Mouse (Mus musculus) left cerebral cortex, postnatal 25 days (tissue): ENCODE data around the gene Tatdn3. TPM values are rescaled to one million over a fixed set of nuclear protein-coding genes. Genes with fewer than 3 reads are reported as not detected.
"Not testable (repeated sequence)": the region's sequence is repeated elsewhere in the genome, so short reads cannot be mapped to it uniquely, and the experiment has no call there.

Experiments used
- DNase-seq, 2 experiments: peaks; one replicate each; pipeline ENCODE4 v3.0.0; 2022; ENCODE audit warnings: low spot score in 2 of 2, mixed read lengths in 1 of 2
- intact Hi-C: fragments of 180-260 bp; cut with DNase I; formaldehyde crosslinking; loops from one replicate; pipeline ENCODE4 v1.15.1; 2025
- total RNA-seq, 2 experiments: library from RNA; stranded (reverse); gene quantifications; 2 replicates each; pipeline ENCODE4 v1.2.3; 2021

The Tatdn3 gene
- total RNA-seq, 2 experiments from 2014 or later, result 26.6 to 27.1 TPM

GRCm38 (mm10) chr1:191042688-191043087 is 20.0 kb downstream of the Tatdn3 start:
- intact Hi-C loops, result no loop called here

GRCm38 (mm10) chr1:191042106-191042505 is 20.6 kb downstream of the Tatdn3 start:
- intact Hi-C loops, result no loop called here
- DNase-seq, result no peak

More at GRCm38 (mm10) chr1:191042688-191043087, 20.0 kb downstream of the Tatdn3 start:
- DNase-seq, result no peak

- intact Hi-C loops, result no loop called here
- DNase-seq, result no peak
Measured at GRCm38 (mm10) chr1:191041352-191041751, 21.4 kb downstream of the Tatdn3 start.

GRCm38 (mm10) chr1:191037999-191038398 is 24.7 kb downstream of the Tatdn3 start:
- intact Hi-C loops, result no loop called here
- no peak for DNase-seq

GRCm38 (mm10) chr1:191036554-191037334 is 26.0 kb downstream of the Tatdn3 start, which contains the start of gene Spata45:
Gene Spata45, plus strand, starts transcription at chr1:191036639.
- intact Hi-C loops, result no loop called here
- DNase-seq, result no peak

- DNase-seq, result peak; percentile 14 to 23
Measured at GRCm38 (mm10) chr1:191035649-191036048, 27.1 kb downstream of the Tatdn3 start.

GRCm38 (mm10) chr1:191030922-191031425 is 31.8 kb downstream of the Tatdn3 start:
- peak in 1 of 2 experiments; percentile 38 for DNase-seq

More at GRCm38 (mm10) chr1:191035649-191036048, 27.1 kb downstream of the Tatdn3 start:
- intact Hi-C loops, result no loop called here

GRCm38 (mm10) chr1:191030182-191030581 is 32.5 kb downstream of the Tatdn3 start:
- DNase-seq, result no peak
- intact Hi-C loops, result no loop called here

More at GRCm38 (mm10) chr1:191030922-191031425, 31.8 kb downstream of the Tatdn3 start:
- intact Hi-C loops, result not testable (repeated sequence)

- intact Hi-C loops, result loop anchor here (1.0 kb wide), 1 partner anchor 36 kb away; the partner anchor contains the start of gene Tatdn3
- DNase-seq, result peak; percentile 98 to 100
Measured at GRCm38 (mm10) chr1:191026021-191026713, 36.6 kb downstream of the Tatdn3 start, which contains the start of gene Flvcr1. Gene Flvcr1, minus strand, starts transcription at chr1:191026158.

- intact Hi-C loops, result loop anchor here (1.0 kb wide), 1 partner anchor 37 kb away; the partner anchor contains the start of gene Tatdn3
- peak; percentile 35 to 61 for DNase-seq
Measured at GRCm38 (mm10) chr1:191025016-191026012, 37.4 kb downstream of the Tatdn3 start.

- intact Hi-C loops, DNase-seq: not testable (repeated sequence)
Measured at GRCm38 (mm10) chr1:191023806-191024205, 38.9 kb downstream of the Tatdn3 start.

- intact Hi-C loops, result no loop called here
- no peak for DNase-seq
Measured at GRCm38 (mm10) chr1:191023140-191023539, 39.6 kb downstream of the Tatdn3 start.

- no peak for DNase-seq
- intact Hi-C loops, result no loop called here
Measured at GRCm38 (mm10) chr1:191021016-191021415, 41.7 kb downstream of the Tatdn3 start.

GRCm38 (mm10) chr1:191020217-191020924 is 42.4 kb downstream of the Tatdn3 start:
- no peak for DNase-seq
- intact Hi-C loops, result no loop called here

GRCm38 (mm10) chr1:191019803-191020202 is 42.9 kb downstream of the Tatdn3 start:
- intact Hi-C loops, result no loop called here
- DNase-seq, result no peak

- DNase-seq, result no peak
- intact Hi-C loops, result no loop called here
Measured at GRCm38 (mm10) chr1:191014271-191014670, 48.5 kb downstream of the Tatdn3 start.

GRCm38 (mm10) chr1:191008707-191009106 is 54.0 kb downstream of the Tatdn3 start:
- DNase-seq, result no peak
- intact Hi-C loops, result loop anchor here (5.0 kb wide), 1 partner anchor 66 kb away; no protein-coding TSS in a partner anchor

- intact Hi-C loops, result no loop called here
- DNase-seq, result peak in 1 of 2 experiments; percentile 14
Measured at GRCm38 (mm10) chr1:191002201-191002600, 60.5 kb downstream of the Tatdn3 start.
